23 mouse cellular contexts compared by ENCODE assay signal in the genomic region with DNA sequence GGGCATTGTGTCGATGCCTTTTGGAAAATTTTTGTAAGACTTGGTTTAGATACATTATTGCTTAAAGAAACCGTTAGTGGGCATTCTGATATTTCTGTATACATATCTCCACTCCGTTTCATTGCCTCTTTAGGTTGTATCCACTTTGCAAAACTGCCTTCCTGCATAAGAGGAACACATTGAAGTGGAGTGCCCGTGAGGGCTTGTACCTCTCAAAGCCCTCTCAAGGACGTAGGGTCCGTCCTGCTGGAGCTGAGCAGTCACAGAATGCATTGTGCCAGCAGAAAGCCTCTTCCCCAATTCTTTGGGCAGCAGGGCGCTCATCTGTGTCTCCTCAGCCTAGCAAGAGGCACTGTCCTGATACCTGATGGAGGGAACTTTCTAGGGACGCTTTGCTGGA. TPM values are rescaled to one million over a fixed set of nuclear protein-coding genes. Genes with fewer than 3 reads are reported as not detected.
DNase-seq lines count a peak whose midpoint lies in the region; ATAC-seq and TF ChIP-seq lines count a peak whose summit lies in the region.
"Had no signal": no experiment of that assay in that cellular context is flagged by ENCODE, and none has a peak within 500 bp of the region (broad histone marks: within the 10 kb centered on the region; RNA-seq: fewer than 3 reads in every experiment).

No protein-coding gene starts in this region.

- H3K4me2 ChIP-seq in embryonic facial prominence, embryonic 11.5 days (ENCODE audit: low read depth, low read length) = no peak overlapping the region
- H3K4me2 ChIP-seq in midbrain, embryonic 11.5 days = no peak overlapping the region
- H3K4me2 ChIP-seq in midbrain, postnatal 0 days (ENCODE audit: low read depth, low read length, poor library complexity, severe bottlenecking) = no peak overlapping the region
- no peak overlapping the region for H3K4me2 ChIP-seq in embryonic facial prominence, embryonic 14.5 days (ENCODE audit: low read depth, low read length)
- H3K4me2 ChIP-seq: forebrain, embryonic 12.5 days; forebrain, embryonic 15.5 days; heart, embryonic 13.5 days; hindbrain, embryonic 12.5 days; hindbrain, embryonic 15.5 days had no signal

- no peak for DNase-seq in embryonic facial prominence, embryonic 11.5 days (ENCODE audit: low spot score)
- DNase-seq in embryonic facial prominence, embryonic 10.5 days (ENCODE audit: low spot score) = no peak
- no peak for DNase-seq in midbrain, embryonic 11.5 days (ENCODE audit: low spot score, missing footprints)
- no peak for DNase-seq in midbrain, postnatal 0 days (ENCODE audit: low spot score)
- DNase-seq in embryonic facial prominence, embryonic 14.5 days (ENCODE audit: low spot score) = no peak
- no peak for DNase-seq in heart, postnatal 36 days
- DNase-seq: adrenal gland, adult 8-10 months; adrenal gland, postnatal 25 days; cerebellum, adult 11-12 months; cerebellum, adult 8-10 months; cerebellum, postnatal 36 days; embryo, embryonic 11 days; gastrocnemius, postnatal 36 days; heart, adult 2 months; heart, postnatal 14 days had no signal

- no peaks in the 10 kb centered on the region for H3K9me3 ChIP-seq in embryonic facial prominence, embryonic 11.5 days (replicated peaks; ENCODE audit: control insufficient read depth, low read length)
- H3K9me3 ChIP-seq in embryonic facial prominence, embryonic 10.5 days = no peaks in the 10 kb centered on the region
- H3K9me3 ChIP-seq in midbrain, embryonic 11.5 days (ENCODE audit: control insufficient read depth, low read length) = no peaks in the 10 kb centered on the region
- H3K9me3 ChIP-seq in midbrain, postnatal 0 days (ENCODE audit: low read length) = no peaks in the 10 kb centered on the region
- no peaks in the 10 kb centered on the region for H3K9me3 ChIP-seq in embryonic facial prominence, embryonic 14.5 days (ENCODE audit: control insufficient read depth, low read length)
- H3K9me3 ChIP-seq: forebrain, embryonic 12.5 days; forebrain, embryonic 15.5 days; heart, embryonic 10.5 days; heart, embryonic 13.5 days; hindbrain, embryonic 12.5 days; hindbrain, embryonic 15.5 days had no signal

- intact Hi-C loops in heart, postnatal 36 days (cut with DNase I) = no loop called here

- no peaks in the 10 kb centered on the region for H3K27me3 ChIP-seq in embryonic facial prominence, embryonic 11.5 days (ENCODE audit: control insufficient read depth, insufficient read depth, low read length)
- no peaks in the 10 kb centered on the region for H3K27me3 ChIP-seq in embryonic facial prominence, embryonic 10.5 days (replicated peaks; ENCODE audit: low read depth, poor library complexity, severe bottlenecking)
- H3K27me3 ChIP-seq in midbrain, embryonic 11.5 days (ENCODE audit: control insufficient read depth, insufficient read depth, low read length) = no peaks in the 10 kb centered on the region
- H3K27me3 ChIP-seq in midbrain, postnatal 0 days (ENCODE audit: insufficient read depth, low read length) = no peaks in the 10 kb centered on the region
- no peaks in the 10 kb centered on the region for H3K27me3 ChIP-seq in embryonic facial prominence, embryonic 14.5 days (replicated peaks; ENCODE audit: control insufficient read depth, insufficient read depth, low read length)
- H3K27me3 ChIP-seq: forebrain, embryonic 12.5 days; forebrain, embryonic 15.5 days; heart, embryonic 13.5 days; hindbrain, embryonic 12.5 days; hindbrain, embryonic 15.5 days had no signal

- no peak for ATAC-seq in embryonic facial prominence, embryonic 11.5 days (replicated peaks; ENCODE audit: insufficient number of reproducible peaks, low FRiP score, low TSS enrichment, low read depth)
- ATAC-seq in midbrain, embryonic 11.5 days (ENCODE audit: low FRiP score) = no peak
- ATAC-seq in midbrain, postnatal 0 days (ENCODE audit: low FRiP score) = no peak
- no peak for ATAC-seq in embryonic facial prominence, embryonic 14.5 days (ENCODE audit: low read depth)
- ATAC-seq: activated CD4-positive, CD25-positive, alpha-beta regulatory T cell, adult 4 months; forebrain, embryonic 15.5 days had no signal

- no peak overlapping the region for H3K4me3 ChIP-seq in embryonic facial prominence, embryonic 11.5 days (ENCODE audit: low read depth, low read length)
- no peak overlapping the region for H3K4me3 ChIP-seq in embryonic facial prominence, embryonic 10.5 days
- no peak overlapping the region for H3K4me3 ChIP-seq in midbrain, embryonic 11.5 days (ENCODE audit: low read depth, low read length)
- no peak overlapping the region for H3K4me3 ChIP-seq in midbrain, postnatal 0 days (ENCODE audit: low read depth, low read length)
- no peak overlapping the region for H3K4me3 ChIP-seq in embryonic facial prominence, embryonic 14.5 days (ENCODE audit: low read depth, low read length)
- H3K4me3 ChIP-seq: erythroblast, embryonic 14.5 days; forebrain, embryonic 12.5 days; forebrain, embryonic 15.5 days; heart, adult 2 months; heart, embryonic 10.5 days; heart, embryonic 13.5 days; hindbrain, embryonic 12.5 days; hindbrain, embryonic 15.5 days had no signal

- H3K9ac ChIP-seq in embryonic facial prominence, embryonic 11.5 days (replicated peaks; ENCODE audit: low read length) = no peak overlapping the region
- no peak overlapping the region for H3K9ac ChIP-seq in midbrain, embryonic 11.5 days (ENCODE audit: low read length)
- H3K9ac ChIP-seq in midbrain, postnatal 0 days (replicated peaks; ENCODE audit: low read length, poor library complexity, severe bottlenecking) = no peak overlapping the region
- no peak overlapping the region for H3K9ac ChIP-seq in embryonic facial prominence, embryonic 14.5 days (ENCODE audit: low read depth, low read length)
- H3K9ac ChIP-seq: forebrain, embryonic 12.5 days; forebrain, embryonic 15.5 days; heart, embryonic 13.5 days; hindbrain, embryonic 12.5 days; hindbrain, embryonic 15.5 days had no signal

- no peaks in the 10 kb centered on the region for H3K4me1 ChIP-seq in embryonic facial prominence, embryonic 11.5 days (ENCODE audit: control insufficient read depth, insufficient read depth, low read length)
- H3K4me1 ChIP-seq in embryonic facial prominence, embryonic 10.5 days = no peaks in the 10 kb centered on the region; the same call in 1 of the 2 replicates
- H3K4me1 ChIP-seq in midbrain, embryonic 11.5 days (ENCODE audit: control insufficient read depth, insufficient read depth, low read length) = no peaks in the 10 kb centered on the region
- H3K4me1 ChIP-seq in midbrain, postnatal 0 days (ENCODE audit: insufficient read depth, low read length) = no peaks in the 10 kb centered on the region
- no peaks in the 10 kb centered on the region for H3K4me1 ChIP-seq in embryonic facial prominence, embryonic 14.5 days (ENCODE audit: control insufficient read depth, insufficient read depth, low read length)
- H3K4me1 ChIP-seq: heart, embryonic 10.5 days; heart, embryonic 13.5 days; hindbrain, embryonic 15.5 days had no signal

- H3K27ac ChIP-seq in embryonic facial prominence, embryonic 11.5 days (replicated peaks; ENCODE audit: low read depth, low read length) = peak overlapping the region; percentile 43
- H3K27ac ChIP-seq in embryonic facial prominence, embryonic 10.5 days (replicated peaks) = no peak overlapping the region; the same call in 1 of the 2 replicates
- peak overlapping the region; percentile 30; the same call in 1 of the 2 replicates for H3K27ac ChIP-seq in midbrain, embryonic 11.5 days (ENCODE audit: low read depth, low read length)
- H3K27ac ChIP-seq in midbrain, postnatal 0 days (ENCODE audit: low read depth, low read length) = no peak overlapping the region
- peak overlapping the region; percentile 65 for H3K27ac ChIP-seq in embryonic facial prominence, embryonic 14.5 days (replicated peaks; ENCODE audit: low read depth, low read length)
- H3K27ac ChIP-seq: forebrain, embryonic 12.5 days; forebrain, embryonic 15.5 days; heart, adult 2 months; heart, embryonic 10.5 days; heart, embryonic 13.5 days; hindbrain, embryonic 12.5 days; hindbrain, embryonic 15.5 days had no signal

- no peak for TF ChIP-seq CTCF in midbrain, postnatal 0 days (IDR thresholded peaks at IDR 0.05)

- WGBS in embryonic facial prominence, embryonic 11.5 days = 88% methylated on average over 8 of the region's 8 CpGs
- WGBS in embryonic facial prominence, embryonic 10.5 days = 91% methylated on average over 8 of the region's 8 CpGs
- WGBS in midbrain, embryonic 11.5 days = 93% methylated on average over 8 of the region's 8 CpGs
- WGBS in midbrain, postnatal 0 days = 89% methylated on average over 8 of the region's 8 CpGs
- WGBS in embryonic facial prominence, embryonic 14.5 days = 83% methylated on average over 8 of the region's 8 CpGs

- H3K36me3 ChIP-seq in embryonic facial prominence, embryonic 11.5 days (replicated peaks; ENCODE audit: control insufficient read depth, insufficient read depth, low read depth, low read length) = no peaks in the 10 kb centered on the region; the same call in none of the 2 replicates
- H3K36me3 ChIP-seq in embryonic facial prominence, embryonic 10.5 days (replicated peaks) = peaks cover 87% of the 10 kb centered on the region
- H3K36me3 ChIP-seq in midbrain, embryonic 11.5 days (ENCODE audit: control insufficient read depth, insufficient read depth, low read length) = peaks cover 25% of the 10 kb centered on the region
- H3K36me3 ChIP-seq in midbrain, postnatal 0 days (ENCODE audit: insufficient read depth, low read length) = peaks cover 39% of the 10 kb centered on the region
- peaks cover 64% of the 10 kb centered on the region for H3K36me3 ChIP-seq in embryonic facial prominence, embryonic 14.5 days (ENCODE audit: control insufficient read depth, insufficient read depth, low read length)

RNA-seq across cellular contexts. Expression of a gene that starts 30.5 kb away (rescaled TPM):
- polyA plus RNA-seq in embryonic facial prominence, embryonic 11.5 days (2014; fragmentation: Nextera tagmentation; extraction: Ambion mirVana) = 133 and 137 TPM in 2 replicates
- 127 and 133 TPM in 2 replicates for polyA plus RNA-seq in embryonic facial prominence, embryonic 10.5 days (2016; fragmentation: Nextera tagmentation; extraction: Ambion mirVana)
- polyA plus RNA-seq in midbrain, embryonic 11.5 days (2014; fragmentation: Nextera tagmentation; extraction: Ambion mirVana) = 118 and 136 TPM in 2 replicates
- 9.4 and 12.8 TPM in 2 replicates for total RNA-seq in midbrain, postnatal 0 days (2014; rRNA removed)
- 78.9 and 84.3 TPM in 2 replicates for polyA plus RNA-seq in midbrain, postnatal 0 days (2015; fragmentation: Nextera tagmentation; extraction: Ambion mirVana)
- 99.7 and 102 TPM in 2 replicates for polyA plus RNA-seq in embryonic facial prominence, embryonic 14.5 days (2014; fragmentation: Nextera tagmentation; extraction: Ambion mirVana)
- total RNA-seq in heart, postnatal 36 days (2021) = 10 to 100 TPM; 41.7 to 45.3 TPM

RNA-seq across cellular contexts. Expression of a gene that starts 56.1 kb away (rescaled TPM):
- polyA plus RNA-seq in embryonic facial prominence, embryonic 11.5 days (2014; fragmentation: Nextera tagmentation; extraction: Ambion mirVana) = 36.3 and 36.8 TPM in 2 replicates
- polyA plus RNA-seq in embryonic facial prominence, embryonic 10.5 days (2016; fragmentation: Nextera tagmentation; extraction: Ambion mirVana) = 44.3 and 49.5 TPM in 2 replicates
- 42.0 and 46.2 TPM in 2 replicates for polyA plus RNA-seq in midbrain, embryonic 11.5 days (2014; fragmentation: Nextera tagmentation; extraction: Ambion mirVana)
- 112 and 139 TPM in 2 replicates for total RNA-seq in midbrain, postnatal 0 days (2014; rRNA removed)
- 49.6 and 49.8 TPM in 2 replicates for polyA plus RNA-seq in midbrain, postnatal 0 days (2015; fragmentation: Nextera tagmentation; extraction: Ambion mirVana)
- 29.1 and 33.3 TPM in 2 replicates for polyA plus RNA-seq in embryonic facial prominence, embryonic 14.5 days (2014; fragmentation: Nextera tagmentation; extraction: Ambion mirVana)
- 10 to 100 TPM; 15.2 to 20.2 TPM for total RNA-seq in heart, postnatal 36 days (2021)
- polyA plus RNA-seq: activated CD4-positive, CD25-positive, alpha-beta regulatory T cell, adult 4 months had no signal

Comparison
In these comparisons a context has a peak if more than half of its experiments do, and no peak if none do; other contexts are left out.
1. H3K27ac ChIP-seq: peak in embryonic facial prominence, embryonic 11.5 days (single experiment), midbrain, embryonic 11.5 days (single experiment) and embryonic facial prominence, embryonic 14.5 days (single experiment); none in embryonic facial prominence, embryonic 10.5 days (single experiment) and midbrain, postnatal 0 days (single experiment).